Mouse (Mus musculus) stomach, postnatal 0 days (tissue): Measurements from ENCODE around the gene Tbc1d5.

Experiments used
- CTCF ChIP-seq: IDR thresholded peaks from 2 replicates; pipeline ENCODE4 v1.5.1; 2016; ENCODE audit warnings: antibody characterized with exemption, low read depth, mild to moderate bottlenecking, moderate library complexity
- EP300 ChIP-seq: optimal IDR thresholded peaks from 2 replicates; pipeline ENCODE3; 2016; ENCODE audit warnings: antibody characterized with exemption

GRCm38 (mm10) chr17:50735955-50736533 lies 443.1 kb downstream of the Tbc1d5 start:
- TF ChIP-seq CTCF: no peak
- TF ChIP-seq EP300: no peak
